Mouse (Mus musculus): ENCODE results near the gene Gli1.

- TF ChIP-seq GATA1 (IDR thresholded peaks at IDR 0.05; ENCODE audit: low read length): no peak
- TF ChIP-seq TAL1 (IDR thresholded peaks at IDR 0.05; ENCODE audit: low read length): no peak
These were observed 48.1 kb downstream of the Gli1 start for GRCm38 (mm10) chr10:127293590-127294113.
